Mouse (Mus musculus): ENCODE results near the gene Nabp2. TPM values are rescaled to one million over a fixed set of nuclear protein-coding genes. Genes with fewer than 3 reads are reported as not detected.

The Nabp2 gene
- total RNA-seq, 1 experiment, result 25.3 TPM

- in situ Hi-C loops (cut with MboI; ENCODE audit: low sequenced_read_pairs in 2 of 2, unreplicated experiment in 2 of 2), result no loop called here
- Histone ChIP-seq H3K9ac (ENCODE audit: insufficient read depth, low read depth, low read length, poor library complexity, severe bottlenecking) (no peak overlapping the region), H3K4me3 (ENCODE audit: insufficient read depth in 1 of 2, low read depth in 1 of 2, low read length in 2 of 2, poor library complexity in 1 of 2, severe bottlenecking in 1 of 2) (no peak overlapping the region), H3K4me1 (ENCODE audit: control insufficient read depth in 2 of 2, insufficient read depth in 2 of 2, low read length in 2 of 2, poor library complexity in 1 of 2) (peaks cover 0 to 3% of the 10 kb centered on the region in 2 experiments; a peak in 2 of 4 replicates), H3K36me3 (ENCODE audit: control insufficient read depth, insufficient read depth, low read length, poor library complexity, severe bottlenecking) (peaks cover 39% of the 10 kb centered on the region), H3K9me3 (ENCODE audit: control insufficient read depth, insufficient read depth, low read depth, low read length) (no peaks in the 10 kb centered on the region), H3K27ac (ENCODE audit: insufficient read depth, low read depth, low read length, poor library complexity, severe bottlenecking) (no peak overlapping the region)
- TF ChIP-seq HCFC1 (IDR thresholded peaks at IDR 0.05; ENCODE audit: borderline replicate concordance, insufficient read depth, low read length), result no peak
- TF ChIP-seq MAFK (IDR thresholded peaks at IDR 0.05; ENCODE audit: insufficient read depth, low read depth, low read length), result no peak
- no peak for TF ChIP-seq ZC3H11A (IDR thresholded peaks at IDR 0.05; ENCODE audit: borderline replicate concordance, low read depth, low read length)
- TF ChIP-seq ZNF384 (IDR thresholded peaks at IDR 0.05; ENCODE audit: low read depth, low read length), result no peak
- TF ChIP-seq CHD2 (IDR thresholded peaks at IDR 0.05; ENCODE audit: low read depth, low read length), result no peak
- DNase-seq (ENCODE audit: low read depth, low spot score), result no peak
These were observed 29.1 kb upstream of the Nabp2 start for GRCm38 (mm10) chr10:128440407-128440806.

- Histone ChIP-seq H3K9ac (ENCODE audit: insufficient read depth, low read depth, low read length, poor library complexity, severe bottlenecking) (no peak overlapping the region), H3K9me3 (ENCODE audit: control insufficient read depth, insufficient read depth, low read depth, low read length) (no peaks in the 10 kb centered on the region), H3K36me3 (ENCODE audit: control insufficient read depth, insufficient read depth, low read length, poor library complexity, severe bottlenecking) (peaks cover 43% of the 10 kb centered on the region), H3K4me1 (ENCODE audit: control insufficient read depth in 2 of 2, insufficient read depth in 2 of 2, low read length in 2 of 2, poor library complexity in 1 of 2) (peaks cover 0 to 3% of the 10 kb centered on the region in 2 experiments; a peak in 2 of 4 replicates), H3K4me3 (ENCODE audit: insufficient read depth in 1 of 2, low read depth in 1 of 2, low read length in 2 of 2, poor library complexity in 1 of 2, severe bottlenecking in 1 of 2) (no peak overlapping the region), H3K27ac (ENCODE audit: insufficient read depth, low read depth, low read length, poor library complexity, severe bottlenecking) (no peak overlapping the region)
- TF ChIP-seq ZC3H11A (IDR thresholded peaks at IDR 0.05; ENCODE audit: borderline replicate concordance, low read depth, low read length) (no peak), MAFK (IDR thresholded peaks at IDR 0.05; ENCODE audit: insufficient read depth, low read depth, low read length) (no peak), HCFC1 (IDR thresholded peaks at IDR 0.05; ENCODE audit: borderline replicate concordance, insufficient read depth, low read length) (no peak), CHD2 (IDR thresholded peaks at IDR 0.05; ENCODE audit: low read depth, low read length) (no peak), ZNF384 (IDR thresholded peaks at IDR 0.05; ENCODE audit: low read depth, low read length) (no peak)
- in situ Hi-C loops (cut with MboI; ENCODE audit: low sequenced_read_pairs in 2 of 2, unreplicated experiment in 2 of 2), result no loop called here
- DNase-seq (ENCODE audit: low read depth, low spot score), result no peak
These were observed 27.5 kb upstream of the Nabp2 start for GRCm38 (mm10) chr10:128438675-128439279.

GRCm38 (mm10) chr10:128436376-128436775 is 25.1 kb upstream of the Nabp2 start:
- Histone ChIP-seq H3K36me3 (ENCODE audit: control insufficient read depth, insufficient read depth, low read length, poor library complexity, severe bottlenecking) (peaks cover 40% of the 10 kb centered on the region), H3K27ac (ENCODE audit: insufficient read depth, low read depth, low read length, poor library complexity, severe bottlenecking) (no peak overlapping the region), H3K9ac (ENCODE audit: insufficient read depth, low read depth, low read length, poor library complexity, severe bottlenecking) (no peak overlapping the region), H3K9me3 (ENCODE audit: control insufficient read depth, insufficient read depth, low read depth, low read length) (no peaks in the 10 kb centered on the region), H3K4me3 (ENCODE audit: insufficient read depth in 1 of 2, low read depth in 1 of 2, low read length in 2 of 2, poor library complexity in 1 of 2, severe bottlenecking in 1 of 2) (no peak overlapping the region), H3K4me1 (ENCODE audit: control insufficient read depth in 2 of 2, insufficient read depth in 2 of 2, low read length in 2 of 2, poor library complexity in 1 of 2) (peaks cover 0 to 3% of the 10 kb centered on the region in 2 experiments; a peak in 2 of 4 replicates)
- no peak for DNase-seq (ENCODE audit: low read depth, low spot score)
- in situ Hi-C loops (cut with MboI; ENCODE audit: low sequenced_read_pairs in 2 of 2, unreplicated experiment in 2 of 2), result no loop called here
- TF ChIP-seq ZNF384 (IDR thresholded peaks at IDR 0.05; ENCODE audit: low read depth, low read length), result no peak
- no peak for TF ChIP-seq HCFC1 (IDR thresholded peaks at IDR 0.05; ENCODE audit: borderline replicate concordance, insufficient read depth, low read length)
- no peak for TF ChIP-seq MAFK (IDR thresholded peaks at IDR 0.05; ENCODE audit: insufficient read depth, low read depth, low read length)
- TF ChIP-seq CHD2 (IDR thresholded peaks at IDR 0.05; ENCODE audit: low read depth, low read length), result no peak
- TF ChIP-seq ZC3H11A (IDR thresholded peaks at IDR 0.05; ENCODE audit: borderline replicate concordance, low read depth, low read length), result no peak

- in situ Hi-C loops (cut with MboI; ENCODE audit: low sequenced_read_pairs in 2 of 2, unreplicated experiment in 2 of 2), result no loop called here
- Histone ChIP-seq H3K9me3 (ENCODE audit: control insufficient read depth, insufficient read depth, low read depth, low read length) (no peaks in the 10 kb centered on the region), H3K4me1 (ENCODE audit: control insufficient read depth in 2 of 2, insufficient read depth in 2 of 2, low read length in 2 of 2, poor library complexity in 1 of 2) (peaks cover 0 to 3% of the 10 kb centered on the region in 2 experiments; a peak in 2 of 4 replicates), H3K9ac (ENCODE audit: insufficient read depth, low read depth, low read length, poor library complexity, severe bottlenecking) (no peak overlapping the region), H3K4me3 (ENCODE audit: insufficient read depth in 1 of 2, low read depth in 1 of 2, low read length in 2 of 2, poor library complexity in 1 of 2, severe bottlenecking in 1 of 2) (no peak overlapping the region), H3K36me3 (ENCODE audit: control insufficient read depth, insufficient read depth, low read length, poor library complexity, severe bottlenecking) (peaks cover 40% of the 10 kb centered on the region), H3K27ac (ENCODE audit: insufficient read depth, low read depth, low read length, poor library complexity, severe bottlenecking) (no peak overlapping the region)
- TF ChIP-seq HCFC1 (IDR thresholded peaks at IDR 0.05; ENCODE audit: borderline replicate concordance, insufficient read depth, low read length) (no peak), ZC3H11A (IDR thresholded peaks at IDR 0.05; ENCODE audit: borderline replicate concordance, low read depth, low read length) (no peak), ZNF384 (IDR thresholded peaks at IDR 0.05; ENCODE audit: low read depth, low read length) (no peak), MAFK (IDR thresholded peaks at IDR 0.05; ENCODE audit: insufficient read depth, low read depth, low read length) (no peak), CHD2 (IDR thresholded peaks at IDR 0.05; ENCODE audit: low read depth, low read length) (no peak)
- no peak for DNase-seq (ENCODE audit: low read depth, low spot score)
These were observed 24.6 kb upstream of the Nabp2 start for GRCm38 (mm10) chr10:128435873-128436272.
